Mouse (Mus musculus) lung, adult 2 months (tissue): ENCODE data around the gene Maob. TPM values are rescaled to one million over a fixed set of nuclear protein-coding genes. Genes with fewer than 3 reads are reported as not detected.
A peak's percentile ranks its signal among the peaks of the same experiment; 100 is the strongest.

Source experiments
- DNase-seq: peaks from one replicate; pipeline ENCODE4 v3.0.0; 2022
- H3K4me1 ChIP-seq: fragments of 200-500 bp; 2 replicates; pipeline ENCODE4 v1.6.1; 2011; ENCODE audit warnings: low read length; ENCODE audit not compliant: control insufficient read depth, insufficient read depth
- H3K4me3 ChIP-seq: fragments of 200-500 bp; replicated peaks from 2 replicates; pipeline ENCODE3; 2011; ENCODE audit warnings: low read depth, mild to moderate bottlenecking, control low read depth, low read length; ENCODE audit errors: extremely low read depth
- CTCF ChIP-seq: fragments of 200-500 bp; IDR thresholded peaks from 2 replicates; pipeline ENCODE4 v1.5.1; 2011; ENCODE audit warnings: mild to moderate bottlenecking, low read length, control low read depth; ENCODE audit not compliant: insufficient read depth
- POLR2A ChIP-seq: fragments of 200-500 bp; IDR thresholded peaks from 2 replicates; pipeline ENCODE4 v1.6.1; 2011; ENCODE audit warnings: low read depth, mild to moderate bottlenecking, control low read depth, low read length, borderline replicate concordance; ENCODE audit errors: extremely low read depth
- WGBS: fragments of 180-500 bp; shearing (Covaris S2); methylation state at CpG from one replicate; pipeline ENCODE4 v1.1.7; 2018; 5-methylcytosine and 5-hydroxymethylcytosine counted together
- polyA plus RNA-seq: library from polyadenylated mRNA; depleted of rRNA; stranded (reverse); fragments of >200 nt; gene quantifications from 2 replicates; pipeline ENCODE4 v1.2.3, GENCODE M21; 2012; rRNA removed

Gene Maob
- polyA plus RNA-seq = 10.8 and 16.4 TPM in 2 replicates

DNA sequence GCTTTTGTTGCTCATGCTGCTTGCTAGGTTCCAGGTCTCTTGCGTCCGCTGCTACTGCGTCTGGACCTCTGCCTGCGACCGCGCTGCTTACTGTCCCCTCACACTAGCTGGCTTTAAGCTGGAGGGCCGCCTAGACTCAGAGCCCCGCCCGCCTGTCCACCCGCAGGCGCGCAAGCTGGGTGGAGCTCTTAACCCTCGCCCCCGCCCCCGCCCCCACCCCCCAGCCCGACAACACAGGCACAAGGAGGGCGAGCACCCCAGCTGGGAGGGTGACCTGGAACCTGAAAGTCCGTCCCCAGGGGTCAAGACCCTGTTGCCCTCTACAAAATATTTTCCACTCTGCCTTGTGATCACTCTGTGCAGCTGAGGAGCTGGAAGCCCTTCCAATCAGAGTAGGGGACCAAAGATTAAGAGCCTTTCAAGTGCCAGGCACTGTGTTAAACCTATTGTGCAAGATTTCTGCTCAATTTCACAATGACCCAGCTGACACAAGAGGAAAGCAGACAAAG lies at the start of gene Maob:
Gene Maob (minus strand): TSS at position 106 of the 509 bp plus-strand sequence.
- peak; percentile 56 for DNase-seq
- WGBS = 27% methylated on average over 18 of the region's 18 CpGs
- peak within 1 kb of the TSS; percentile 82 for H3K4me3 ChIP-seq
- H3K4me1 ChIP-seq = no peaks in the 10 kb centered on the region
- no peak for TF ChIP-seq CTCF
- peak; percentile 77; the same call in 1 of the 2 replicates for TF ChIP-seq POLR2A

DNA sequence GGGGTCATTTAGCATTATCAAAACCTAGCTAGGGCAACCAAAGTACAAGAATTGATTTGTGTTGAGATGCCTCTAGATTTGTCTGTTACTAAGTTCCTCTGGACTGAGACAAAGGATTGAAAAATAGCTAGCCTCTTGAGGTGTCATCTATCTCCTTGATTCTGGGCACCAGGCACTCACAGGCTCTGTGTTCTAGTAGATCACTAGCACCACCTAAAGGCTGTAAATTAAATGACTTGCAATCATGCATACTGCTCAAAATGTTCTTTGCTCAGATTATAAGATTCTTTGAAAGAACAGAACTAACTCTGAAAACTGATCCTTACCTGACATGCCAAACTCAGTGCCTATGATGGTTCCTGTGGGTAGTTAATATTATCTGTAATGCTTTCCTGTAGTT lies 43.1 kb upstream of the Maob start:
- no peak for DNase-seq
- Histone ChIP-seq H3K4me1 (no peaks in the 10 kb centered on the region), H3K4me3 (no peak overlapping the region)
- TF ChIP-seq POLR2A (no peak), CTCF (peak; percentile 18; the same call in 1 of the 2 replicates)

DNA sequence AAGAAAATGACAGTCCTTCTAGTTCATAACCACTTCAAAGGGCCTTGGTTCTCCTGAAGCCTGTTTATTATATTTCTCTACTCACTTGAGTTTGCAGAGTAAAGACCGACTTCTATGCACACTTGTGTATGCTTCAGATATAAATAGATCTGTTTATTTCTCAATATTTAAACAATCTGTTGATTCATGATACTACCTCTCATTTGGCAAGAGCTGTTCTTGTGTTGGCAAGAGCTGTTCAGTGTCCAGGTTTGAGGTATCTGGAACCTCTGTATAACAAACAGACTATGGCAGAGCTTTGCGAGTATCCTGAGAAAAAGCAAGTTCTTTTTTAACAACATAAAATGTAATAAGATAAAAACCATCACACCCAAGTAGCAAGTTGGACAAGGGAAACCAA lies 28.9 kb upstream of the Maob start:
- 59% methylated on average over 2 of the region's 2 CpGs for WGBS
- no peak for DNase-seq
- TF ChIP-seq POLR2A (no peak), CTCF (no peak)
- Histone ChIP-seq H3K4me1 (no peaks in the 10 kb centered on the region), H3K4me3 (no peak overlapping the region)

DNA sequence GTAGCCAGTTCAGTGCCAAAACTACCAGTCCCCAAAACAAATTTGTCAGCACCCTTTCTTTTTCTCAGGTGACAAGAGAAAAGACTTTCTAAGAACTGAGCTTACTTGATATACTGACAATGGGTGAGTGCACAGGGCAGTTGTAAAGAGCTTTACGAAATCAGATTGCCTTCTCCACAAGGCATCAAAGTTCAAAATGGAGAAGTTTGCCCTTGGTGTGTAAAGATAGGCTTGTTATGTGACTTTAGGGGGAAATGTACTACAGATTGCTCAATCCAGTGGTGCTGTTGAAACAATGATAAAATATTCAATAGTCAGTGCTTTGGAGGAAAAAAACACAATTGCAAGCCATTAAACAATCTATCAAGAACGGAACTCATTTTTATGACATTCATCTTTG lies 24.3 kb upstream of the Maob start:
- Histone ChIP-seq H3K4me3 (no peak overlapping the region), H3K4me1 (no peaks in the 10 kb centered on the region)
- no peak for DNase-seq
- WGBS = 59% methylated on average over 2 of the region's 2 CpGs
- TF ChIP-seq CTCF = no peak
- no peak for TF ChIP-seq POLR2A

DNA sequence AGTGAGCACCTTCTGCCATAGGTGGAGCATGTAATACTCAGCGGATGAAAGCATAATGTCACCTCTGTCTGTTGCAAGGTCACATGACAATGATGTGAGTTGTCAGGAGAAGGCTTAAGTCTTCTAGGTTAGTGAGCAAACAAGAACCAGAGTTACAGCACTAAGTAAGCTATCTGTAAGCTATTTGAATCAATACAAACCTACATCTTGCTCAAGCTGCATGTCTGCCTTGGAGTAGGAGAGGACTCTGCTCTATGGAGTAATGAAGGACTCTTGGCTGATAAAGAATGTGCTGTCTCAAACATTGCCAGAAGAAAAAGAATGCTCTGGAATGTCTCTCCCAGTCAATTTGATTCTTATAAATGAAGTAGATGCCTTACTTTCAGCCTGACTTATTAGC lies 20.1 kb upstream of the Maob start:
- TF ChIP-seq POLR2A = no peak
- no peak for TF ChIP-seq CTCF

DNA sequence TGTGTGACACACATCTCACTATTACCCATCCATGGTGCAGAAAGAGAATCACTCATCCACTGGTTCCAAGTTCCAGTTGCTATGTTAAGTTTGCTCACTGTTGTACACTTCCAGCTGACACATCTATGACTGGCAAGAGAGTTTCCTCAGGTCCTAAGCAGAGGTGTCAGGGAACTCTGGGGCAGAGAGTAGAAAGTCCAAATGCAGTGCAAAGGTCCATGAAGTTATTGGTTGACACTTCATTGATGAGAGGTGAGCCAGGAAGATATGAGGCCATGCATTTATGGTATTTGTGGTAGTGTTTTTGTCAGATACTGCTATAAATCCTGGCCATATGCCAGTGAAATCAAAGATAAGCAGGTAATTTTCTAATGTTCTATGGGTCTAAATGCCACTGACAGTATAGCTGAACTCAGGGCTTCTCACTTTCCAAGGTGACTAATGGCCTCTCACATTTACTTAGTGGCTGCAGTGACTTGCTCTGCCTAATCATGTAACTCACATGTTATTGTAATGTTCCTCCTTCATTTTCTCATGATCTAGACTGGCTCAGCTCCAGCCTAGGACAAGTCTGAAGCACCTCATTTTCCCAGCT lies 19.4 kb upstream of the Maob start:
- TF ChIP-seq CTCF (no peak), POLR2A (no peak)
- no peak for DNase-seq
- H3K4me3 ChIP-seq = no peak overlapping the region
- H3K4me1 ChIP-seq = no peaks in the 10 kb centered on the region

More for the DNA sequence above, 20.1 kb upstream of the Maob start:
- 82% methylated on average over 1 of the region's 1 CpGs for WGBS
- no peaks in the 10 kb centered on the region for H3K4me1 ChIP-seq
- no peak for DNase-seq
- no peak overlapping the region for H3K4me3 ChIP-seq

DNA sequence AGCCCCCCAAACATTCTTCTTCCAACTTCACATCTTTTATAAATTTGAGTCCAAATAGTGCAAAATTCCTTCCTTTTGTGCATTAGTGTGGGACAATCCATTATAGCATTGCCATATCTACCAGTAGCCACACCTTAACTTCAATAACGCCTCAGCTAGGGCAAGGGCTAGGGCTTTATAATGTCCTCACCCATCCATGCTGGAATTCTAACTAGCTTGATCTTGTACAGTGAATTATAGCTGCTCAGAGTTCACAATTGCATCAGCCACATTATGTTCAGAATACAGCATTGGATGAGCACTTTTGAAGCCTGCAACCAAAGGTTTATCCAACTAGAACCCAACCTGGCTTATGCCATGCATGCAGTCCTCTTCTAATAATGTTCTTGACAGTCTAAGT lies 8.9 kb upstream of the Maob start:
- no peak overlapping the region for H3K4me3 ChIP-seq
- 78% methylated on average over 1 of the region's 1 CpGs for WGBS
- TF ChIP-seq CTCF (no peak), POLR2A (no peak)
- no peak for DNase-seq
- no peaks in the 10 kb centered on the region for H3K4me1 ChIP-seq

DNA sequence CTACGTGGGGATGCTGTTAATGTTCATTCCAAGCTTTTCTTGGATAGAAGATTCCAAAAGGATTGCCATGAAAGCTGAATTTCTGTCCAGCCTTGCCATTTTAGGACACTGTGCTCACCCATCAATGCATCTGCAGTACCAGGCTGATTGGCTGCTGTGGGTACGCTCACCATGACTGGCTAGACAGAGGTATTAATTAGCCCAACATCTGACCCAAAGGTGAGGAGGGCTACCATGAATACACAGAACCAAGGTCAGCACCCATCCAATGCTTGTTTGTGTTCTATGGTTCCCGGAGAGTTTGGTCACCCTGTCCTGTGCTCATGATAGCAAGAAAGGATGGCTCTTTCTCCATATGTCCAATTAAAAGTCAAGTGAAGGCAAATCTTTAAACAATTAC lies 1.2 kb downstream of the Maob start:
- 82% methylated on average over 3 of the region's 3 CpGs for WGBS
- DNase-seq = no peak
- no peaks in the 10 kb centered on the region for H3K4me1 ChIP-seq
- H3K4me3 ChIP-seq = no peak overlapping the region
- TF ChIP-seq POLR2A (no peak), CTCF (no peak)

DNA sequence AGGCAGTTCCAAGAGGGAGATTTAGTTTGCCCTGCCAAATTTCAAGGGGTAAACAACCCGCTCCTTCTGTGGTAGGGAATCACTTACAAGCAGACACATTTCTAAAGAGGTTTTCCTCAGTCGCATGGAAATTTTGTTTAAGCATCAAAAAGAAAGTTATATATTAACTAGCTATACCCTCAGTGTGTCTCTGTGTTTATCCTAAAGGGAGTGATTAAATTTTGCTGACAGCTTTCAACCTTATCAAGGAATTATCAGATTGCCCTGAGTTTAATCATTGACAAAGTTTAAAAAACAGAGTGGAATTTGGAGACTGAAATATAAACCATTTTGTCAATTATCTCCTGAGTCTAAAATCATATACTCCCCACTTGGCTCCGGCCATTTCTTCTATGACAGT lies 5.1 kb downstream of the Maob start:
- no peak overlapping the region for H3K4me3 ChIP-seq
- no peaks in the 10 kb centered on the region; the same call in 1 of the 2 replicates for H3K4me1 ChIP-seq
- WGBS = 36% methylated on average over 3 of the region's 3 CpGs
- no peak for TF ChIP-seq CTCF
- no peak for TF ChIP-seq POLR2A
- no peak for DNase-seq

DNA sequence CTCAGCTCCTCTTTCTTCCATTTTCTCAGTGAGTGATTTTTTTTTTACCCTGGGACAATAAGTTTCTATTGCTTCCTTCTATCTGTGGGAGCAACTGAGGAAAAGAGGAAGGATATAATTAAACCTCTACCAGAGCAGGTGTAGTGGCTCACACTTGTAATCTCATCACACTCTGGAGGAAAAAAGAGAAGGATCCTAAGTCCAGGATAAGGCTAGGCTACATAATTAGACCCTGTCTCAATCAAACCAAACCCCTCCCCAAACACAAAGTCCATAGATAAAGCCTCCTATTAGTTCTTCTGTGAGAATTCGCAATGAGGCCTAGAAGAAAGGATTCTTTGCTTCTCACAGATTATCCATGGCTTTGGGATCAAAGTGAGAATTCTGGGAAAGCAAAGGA lies 49.7 kb downstream of the Maob start:
- DNase-seq = no peak
- Histone ChIP-seq H3K4me1 (no peaks in the 10 kb centered on the region; the same call in 1 of the 2 replicates), H3K4me3 (no peak overlapping the region)
- 76% methylated on average over 1 of the region's 1 CpGs for WGBS
- no peak for TF ChIP-seq CTCF
- no peak for TF ChIP-seq POLR2A
